Mouse (Mus musculus): ENCODE results near the gene Itgal. TPM values are rescaled to one million over a fixed set of nuclear protein-coding genes. Genes with fewer than 3 reads are reported as not detected.

Itgal gene
- polyA plus RNA-seq, 1 experiment from 2014 or later: 6.3 TPM

DNA sequence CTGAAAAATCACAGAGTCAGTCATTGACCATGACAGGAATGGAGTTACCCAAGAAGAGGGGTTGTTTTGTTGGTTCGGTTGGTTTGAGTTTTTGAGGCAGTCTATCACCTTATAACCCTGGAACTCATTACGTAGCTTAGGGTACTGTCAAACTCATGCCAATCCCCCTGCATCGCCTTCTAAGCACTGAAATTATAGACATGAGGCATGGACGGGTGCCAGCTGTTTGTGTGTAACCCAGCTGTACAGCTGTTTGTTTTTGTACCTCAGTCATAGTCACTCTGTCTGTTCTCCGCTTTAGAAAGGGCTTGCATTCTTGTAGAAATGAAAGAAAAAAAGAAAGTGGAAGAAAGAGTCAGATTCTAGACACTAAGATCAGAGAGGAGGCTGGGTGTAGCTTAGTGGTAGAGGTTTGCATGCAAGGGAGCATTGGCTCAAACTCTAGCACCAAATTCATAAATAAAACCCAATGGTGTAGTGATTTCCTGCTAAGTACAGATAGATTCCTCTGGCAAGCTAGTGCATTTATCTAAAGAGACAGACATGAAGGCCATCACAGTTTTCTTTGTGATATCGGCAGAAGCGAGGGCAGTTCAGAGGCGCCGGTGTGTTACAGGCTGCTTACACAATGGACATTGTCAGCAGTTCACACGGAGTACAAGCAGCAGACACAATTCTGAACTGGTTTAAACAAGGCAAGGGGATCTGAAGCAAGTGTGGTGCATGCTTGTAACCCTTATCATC lies 33.7 kb upstream of the Itgal start:
- Histone ChIP-seq H3K9me3 (replicated peaks) (0 out of 2 replicates have a peak, but pooled peaks cover 3% of the 10 kb centered on the region), H3K4me3 (no peak overlapping the region), H3K9ac (no peak overlapping the region), H3K4me2 (peak overlapping the region; percentile 32; the same call in 1 of the 2 replicates), H3K4me1 (peaks cover 50% of the 10 kb centered on the region), H3K27ac (no peak overlapping the region), H3K36me3 (peaks cover 8% of the 10 kb centered on the region; the same call in 1 of the 2 replicates), H3K27me3 (replicated peaks) (peaks cover 7% of the 10 kb centered on the region; the same call in 1 of the 2 replicates)
- ATAC-seq: no peak
- WGBS (ENCODE audit: insufficient replicate concordance): 48% methylated on average over 10 of the region's 10 CpGs

DNA sequence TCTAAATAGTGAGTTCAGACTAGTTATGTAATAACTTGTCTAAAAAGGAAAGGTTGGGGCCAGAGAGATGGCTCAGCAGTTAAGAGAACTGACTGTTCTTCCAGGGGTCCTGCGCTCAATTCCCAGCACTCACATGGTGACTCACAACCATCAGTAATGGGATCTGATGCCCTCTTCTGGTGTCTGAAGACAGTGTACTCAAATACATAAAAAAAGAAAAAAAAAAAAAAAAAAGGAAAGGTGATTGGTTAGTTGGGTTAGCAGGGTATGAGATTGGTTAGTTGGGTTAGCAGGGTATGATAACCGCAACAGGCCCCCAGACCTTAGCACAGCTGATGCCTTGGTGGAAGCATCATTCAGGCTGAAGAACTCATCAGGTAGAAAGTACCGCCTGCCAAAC lies 32.5 kb upstream of the Itgal start:
- Histone ChIP-seq H3K27me3 (replicated peaks) (peaks cover 7% of the 10 kb centered on the region; the same call in 1 of the 2 replicates), H3K9ac (no peak overlapping the region), H3K36me3 (peaks cover 5% of the 10 kb centered on the region; the same call in 1 of the 2 replicates), H3K4me1 (peaks cover 44% of the 10 kb centered on the region), H3K4me3 (no peak overlapping the region), H3K4me2 (no peak overlapping the region), H3K9me3 (replicated peaks) (peaks cover 8% of the 10 kb centered on the region), H3K27ac (no peak overlapping the region)
- no peak for ATAC-seq
- 88% methylated on average over 3 of the region's 3 CpGs for WGBS (ENCODE audit: insufficient replicate concordance)

- peaks cover 44% of the 10 kb centered on the region for H3K4me1 ChIP-seq
- no peaks in the 10 kb centered on the region for H3K27me3 ChIP-seq (replicated peaks)
- ATAC-seq: no peak
- H3K27ac ChIP-seq: no peak overlapping the region
- H3K4me3 ChIP-seq: no peak overlapping the region
- WGBS (ENCODE audit: insufficient replicate concordance): 74% methylated on average over 2 of the region's 2 CpGs
- H3K36me3 ChIP-seq: peaks cover 47% of the 10 kb centered on the region
- H3K4me2 ChIP-seq: no peak overlapping the region
- no peak overlapping the region for H3K9ac ChIP-seq
- H3K9me3 ChIP-seq (replicated peaks): peaks cover 8% of the 10 kb centered on the region
Observed at GRCm38 (mm10) chr7:127270256-127270655, 25.8 kb upstream of the Itgal start.

GRCm38 (mm10) chr7:127270666-127271065 lies 25.4 kb upstream of the Itgal start:
- peaks cover 45% of the 10 kb centered on the region for H3K4me1 ChIP-seq
- peak overlapping the region; percentile 95 for H3K4me2 ChIP-seq
- H3K9ac ChIP-seq: no peak overlapping the region
- peaks cover 47% of the 10 kb centered on the region for H3K36me3 ChIP-seq
- no peak for ATAC-seq
- H3K4me3 ChIP-seq: no peak overlapping the region
- H3K27ac ChIP-seq: 0 out of 2 replicates have a peak overlapping the region, but pooled peaks have one; percentile 33
- 69% methylated on average over 5 of the region's 5 CpGs for WGBS (ENCODE audit: insufficient replicate concordance)
- peaks cover 8% of the 10 kb centered on the region for H3K9me3 ChIP-seq (replicated peaks)
- H3K27me3 ChIP-seq (replicated peaks): no peaks in the 10 kb centered on the region

DNA sequence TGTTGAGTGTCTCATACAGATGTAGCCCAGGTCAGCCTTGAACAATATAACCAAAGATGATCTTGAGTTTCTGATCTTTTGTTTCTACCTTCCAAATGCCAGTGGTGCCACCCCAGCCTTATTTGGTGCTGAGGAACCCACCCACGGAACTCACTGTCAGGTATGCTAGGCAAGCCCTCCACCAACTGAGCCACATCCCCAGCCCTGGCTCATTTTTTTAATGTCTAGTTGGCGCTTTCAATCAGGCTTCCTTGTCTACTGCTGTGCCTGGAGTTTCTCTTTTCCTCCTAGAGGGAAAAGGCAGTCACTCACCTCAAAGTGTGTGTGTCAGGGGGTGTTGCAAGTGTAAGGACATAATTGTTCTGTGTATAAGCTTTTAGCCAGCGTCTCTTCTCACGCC lies 25.0 kb upstream of the Itgal start:
- WGBS (ENCODE audit: insufficient replicate concordance): 87% methylated on average over 4 of the region's 4 CpGs
- peaks cover 45% of the 10 kb centered on the region for H3K4me1 ChIP-seq
- peaks cover 47% of the 10 kb centered on the region for H3K36me3 ChIP-seq
- no peak for ATAC-seq
- no peaks in the 10 kb centered on the region for H3K27me3 ChIP-seq (replicated peaks)
- 0 out of 2 replicates have a peak overlapping the region, but pooled peaks have one; percentile 33 for H3K27ac ChIP-seq
- H3K4me3 ChIP-seq: 0 out of 2 replicates have a peak overlapping the region, but pooled peaks have one; percentile 23
- peaks cover 8% of the 10 kb centered on the region for H3K9me3 ChIP-seq (replicated peaks)
- no peak overlapping the region; the same call in 1 of the 2 replicates for H3K9ac ChIP-seq
- peak overlapping the region; percentile 95 for H3K4me2 ChIP-seq

- WGBS (ENCODE audit: insufficient replicate concordance): 88% methylated on average over 15 of the region's 15 CpGs
- H3K9me3 ChIP-seq (replicated peaks): peaks cover 8% of the 10 kb centered on the region
- no peak for ATAC-seq
- H3K27ac ChIP-seq: peak overlapping the region; percentile 90
- H3K9ac ChIP-seq: peak overlapping the region; percentile 97
- peak overlapping the region; percentile 95 for H3K4me2 ChIP-seq
- peak overlapping the region; percentile 96 for H3K4me3 ChIP-seq
- H3K4me1 ChIP-seq: peaks cover 45% of the 10 kb centered on the region
- peaks cover 47% of the 10 kb centered on the region for H3K36me3 ChIP-seq
- no peaks in the 10 kb centered on the region for H3K27me3 ChIP-seq (replicated peaks)
Observed at GRCm38 (mm10) chr7:127272566-127272965, 23.5 kb upstream of the Itgal start.

GRCm38 (mm10) chr7:127273118-127273923 lies 22.7 kb upstream of the Itgal start:
- peak overlapping the region; percentile 95 for H3K4me2 ChIP-seq
- H3K4me3 ChIP-seq: peak overlapping the region; percentile 96
- WGBS (ENCODE audit: insufficient replicate concordance): 8% methylated on average over 50 of the region's 50 CpGs
- peaks cover 44% of the 10 kb centered on the region for H3K36me3 ChIP-seq
- peak; percentile 52 for ATAC-seq
- H3K4me1 ChIP-seq: peaks cover 51% of the 10 kb centered on the region
- no peaks in the 10 kb centered on the region for H3K27me3 ChIP-seq (replicated peaks)
- peak overlapping the region; percentile 97 for H3K9ac ChIP-seq
- H3K9me3 ChIP-seq (replicated peaks): peaks cover 5% of the 10 kb centered on the region
- peak overlapping the region; percentile 90 for H3K27ac ChIP-seq

DNA sequence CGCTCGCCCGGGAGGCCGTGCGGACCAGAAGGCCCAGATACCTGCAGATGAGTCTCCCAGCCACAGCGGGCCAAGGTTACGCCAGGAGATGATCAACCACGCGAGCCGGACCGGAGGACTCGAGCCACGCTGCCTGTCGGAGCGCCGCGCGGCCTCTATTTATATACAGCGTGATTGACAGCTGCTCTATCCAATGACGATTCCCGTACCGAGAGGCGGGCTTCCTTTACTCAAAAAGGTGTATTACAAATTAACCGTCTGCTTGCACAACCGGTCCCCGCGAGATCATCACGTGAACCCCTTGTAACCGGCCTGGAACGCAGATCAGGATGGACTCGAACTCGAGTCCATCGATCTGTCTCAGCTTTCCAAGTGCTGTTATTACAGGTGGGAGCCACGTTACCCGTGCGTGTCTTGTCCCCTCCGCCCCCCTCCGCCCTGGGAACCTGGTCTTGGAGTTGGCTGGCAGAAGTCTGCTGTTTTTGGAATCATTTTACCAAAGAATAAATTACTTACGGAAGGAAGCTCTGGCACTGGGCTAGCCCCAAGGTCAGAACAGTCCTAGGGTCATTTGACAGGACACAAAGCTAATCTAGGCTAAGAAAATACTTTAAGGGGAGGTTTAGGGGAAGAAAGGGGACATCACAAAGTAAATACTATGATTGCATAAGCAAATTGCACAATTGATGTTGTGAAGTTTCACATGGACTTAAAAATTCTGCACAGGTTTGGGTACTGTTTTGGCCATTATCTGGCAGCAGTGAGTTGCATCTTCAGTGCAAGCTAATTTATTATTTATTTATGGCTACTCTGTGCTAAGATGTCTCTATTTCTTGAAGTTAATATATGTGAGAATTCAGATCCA lies 21.9 kb upstream of the Itgal start, which contains the start of gene Sephs2:
Gene Sephs2 (minus strand): TSS at position 131 of the 865 bp plus-strand sequence.
- peak within 1 kb of the TSS; percentile 96 for H3K4me3 ChIP-seq
- H3K4me2 ChIP-seq: peak within 1 kb of the TSS; percentile 95
- no peaks in the 10 kb centered on the region for H3K27me3 ChIP-seq (replicated peaks)
- H3K9me3 ChIP-seq (replicated peaks): no peaks in the 10 kb centered on the region; the same call in 1 of the 2 replicates
- peaks cover 37% of the 10 kb centered on the region for H3K36me3 ChIP-seq
- peak within 1 kb of the TSS; percentile 97 for H3K9ac ChIP-seq
- peak; percentile 84 for ATAC-seq
- H3K4me1 ChIP-seq: peaks cover 60% of the 10 kb centered on the region
- WGBS (ENCODE audit: insufficient replicate concordance): 5% methylated on average over 39 of the region's 39 CpGs
- peak within 1 kb of the TSS; percentile 90 for H3K27ac ChIP-seq

DNA sequence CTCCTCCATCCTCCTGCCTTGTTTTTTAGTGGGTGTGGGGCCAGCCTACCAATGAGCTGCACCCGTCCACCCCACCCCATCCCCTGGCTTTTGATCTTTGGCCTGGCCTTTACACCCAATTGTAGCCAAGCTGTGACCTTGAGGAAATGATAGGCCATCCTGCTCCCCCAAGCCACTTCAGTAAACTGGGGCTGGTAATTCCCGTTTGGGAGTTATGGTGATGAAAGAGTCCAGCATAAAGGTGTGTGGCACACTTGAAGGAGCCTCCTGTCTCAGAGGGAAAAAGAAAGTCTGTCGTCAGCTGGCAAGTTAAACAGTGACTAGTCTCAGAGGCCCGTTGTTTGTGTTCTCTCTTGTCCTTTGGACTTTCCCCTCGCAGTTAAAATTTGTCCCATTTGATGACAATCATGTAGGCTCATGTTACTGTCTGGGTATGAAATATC lies 19.5 kb upstream of the Itgal start:
- H3K27ac ChIP-seq: peak overlapping the region; percentile 59; the same call in 1 of the 2 replicates
- H3K4me2 ChIP-seq: no peak overlapping the region
- no peak overlapping the region for H3K4me3 ChIP-seq
- H3K27me3 ChIP-seq (replicated peaks): no peaks in the 10 kb centered on the region
- H3K9me3 ChIP-seq (replicated peaks): no peaks in the 10 kb centered on the region
- peaks cover 65% of the 10 kb centered on the region for H3K4me1 ChIP-seq
- 64% methylated on average over 5 of the region's 5 CpGs for WGBS (ENCODE audit: insufficient replicate concordance)
- H3K36me3 ChIP-seq: peaks cover 13% of the 10 kb centered on the region
- H3K9ac ChIP-seq: no peak overlapping the region
- ATAC-seq: no peak

DNA sequence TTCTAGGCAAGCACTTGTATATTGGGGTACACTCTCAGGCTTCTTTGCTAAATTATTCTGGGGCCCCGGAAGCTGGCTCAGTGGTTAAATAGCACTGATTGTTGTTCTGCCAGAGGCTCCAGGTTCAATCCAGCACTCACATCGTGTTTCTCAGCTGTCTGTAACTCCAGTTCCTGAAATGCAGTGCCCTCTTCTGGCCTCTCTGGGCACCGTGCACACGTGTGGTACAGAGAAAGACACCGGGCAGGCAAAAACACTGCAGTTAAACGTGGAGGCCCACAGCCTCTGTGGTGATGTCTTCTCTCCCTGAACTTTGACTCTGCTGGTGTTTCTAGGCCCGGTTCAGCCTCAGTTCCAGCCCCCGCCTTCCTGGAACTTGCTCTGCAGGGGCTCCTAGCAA lies 17.7 kb upstream of the Itgal start:
- peaks cover 49% of the 10 kb centered on the region for H3K4me1 ChIP-seq
- peak overlapping the region; percentile 16; the same call in 1 of the 2 replicates for H3K27ac ChIP-seq
- H3K27me3 ChIP-seq (replicated peaks): no peaks in the 10 kb centered on the region
- no peak; the same call in 1 of the 2 replicates for ATAC-seq
- 16% methylated on average over 8 of the region's 8 CpGs for WGBS (ENCODE audit: insufficient replicate concordance)
- no peaks in the 10 kb centered on the region for H3K9me3 ChIP-seq (replicated peaks)
- peak overlapping the region; percentile 19; the same call in 1 of the 2 replicates for H3K4me2 ChIP-seq
- H3K4me3 ChIP-seq: no peak overlapping the region
- no peak overlapping the region for H3K9ac ChIP-seq
- H3K36me3 ChIP-seq: no peaks in the 10 kb centered on the region

- no peaks in the 10 kb centered on the region for H3K9me3 ChIP-seq (replicated peaks)
- H3K9ac ChIP-seq: no peak overlapping the region
- WGBS (ENCODE audit: insufficient replicate concordance): 64% methylated on average over 3 of the region's 3 CpGs
- H3K4me3 ChIP-seq: no peak overlapping the region
- no peak overlapping the region; the same call in 1 of the 2 replicates for H3K27ac ChIP-seq
- peaks cover 48% of the 10 kb centered on the region for H3K4me1 ChIP-seq
- no peak overlapping the region for H3K4me2 ChIP-seq
- ATAC-seq: no peak
- H3K36me3 ChIP-seq: no peaks in the 10 kb centered on the region
- H3K27me3 ChIP-seq (replicated peaks): no peaks in the 10 kb centered on the region
Observed at GRCm38 (mm10) chr7:127280092-127280491, 16.0 kb upstream of the Itgal start.
